Mouse (Mus musculus) cerebellum, postnatal 25 days (tissue): ENCODE measurements around the gene Cyp4a10.
"Not testable (repeated sequence)": the region's sequence is repeated elsewhere in the genome, so short reads cannot be mapped to it uniquely, and the experiment has no call there.

Experiments used
- DNase-seq, 2 experiments: peaks; one replicate each; pipeline ENCODE4 v3.0.0; 2021; ENCODE audit warnings: mixed read lengths in 2 of 2

Gene Cyp4a10

GRCm38 (mm10) chr4:115518000-115518399, at the start of gene Cyp4a10:
Gene Cyp4a10 (plus strand): TSS chr4:115518264.
- DNase-seq, result not testable (repeated sequence)

- DNase-seq, result not testable (repeated sequence)
These were observed 44.5 kb upstream of the Cyp4a10 start for GRCm38 (mm10) chr4:115473585-115473984.

DNA sequence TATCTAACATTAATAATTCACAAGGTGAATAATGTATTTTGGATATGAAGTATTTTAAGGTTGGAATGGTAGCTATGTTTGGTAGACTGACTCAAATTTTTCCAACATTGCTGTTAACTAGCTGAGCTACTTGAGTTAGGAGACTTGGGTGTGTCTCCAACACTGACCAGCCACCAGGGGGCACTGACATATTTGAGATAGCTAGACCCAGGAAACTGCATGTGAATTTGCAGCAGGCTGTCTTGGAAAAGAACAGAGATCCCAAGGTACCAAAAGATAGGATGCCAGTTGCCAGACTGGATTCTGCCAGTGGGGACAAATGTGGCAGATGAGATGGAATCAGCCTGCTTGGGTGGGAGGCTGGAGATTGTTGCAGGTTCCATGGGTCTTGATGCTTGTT, 42.0 kb upstream of the Cyp4a10 start:
- not testable (repeated sequence) for DNase-seq

DNA sequence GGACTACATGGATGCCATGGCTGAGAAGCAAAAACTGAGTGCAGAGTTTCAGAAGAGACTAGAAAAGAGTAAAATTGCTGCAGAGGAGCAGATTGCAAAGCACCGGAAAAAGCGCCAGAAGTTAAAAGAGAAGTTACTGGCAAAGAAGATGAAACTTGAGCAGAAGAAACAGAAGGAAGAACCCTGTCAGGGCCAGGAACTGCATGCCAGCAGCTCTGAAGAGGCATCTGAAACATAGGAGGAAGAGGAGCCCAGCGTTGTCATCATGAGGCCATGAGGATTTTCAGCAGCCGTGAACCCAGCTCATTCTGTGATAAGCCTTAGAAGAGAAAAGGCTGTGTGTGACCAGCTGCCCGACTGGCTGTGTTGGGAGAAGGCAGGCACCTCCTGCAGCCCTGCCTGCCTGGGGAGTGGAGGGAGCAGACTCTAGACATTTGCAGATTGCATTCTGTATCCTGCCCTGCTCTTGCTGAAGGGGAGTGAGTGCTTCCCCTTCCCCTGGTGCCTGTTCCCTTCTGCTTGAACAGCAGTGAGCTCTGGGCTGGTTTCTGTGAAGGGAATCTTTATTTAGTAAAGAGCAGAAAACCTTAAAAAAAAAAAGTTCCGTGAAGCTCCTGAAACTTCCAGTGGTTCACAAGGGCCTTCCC, 36.9 kb upstream of the Cyp4a10 start:
- no peak for DNase-seq

DNA sequence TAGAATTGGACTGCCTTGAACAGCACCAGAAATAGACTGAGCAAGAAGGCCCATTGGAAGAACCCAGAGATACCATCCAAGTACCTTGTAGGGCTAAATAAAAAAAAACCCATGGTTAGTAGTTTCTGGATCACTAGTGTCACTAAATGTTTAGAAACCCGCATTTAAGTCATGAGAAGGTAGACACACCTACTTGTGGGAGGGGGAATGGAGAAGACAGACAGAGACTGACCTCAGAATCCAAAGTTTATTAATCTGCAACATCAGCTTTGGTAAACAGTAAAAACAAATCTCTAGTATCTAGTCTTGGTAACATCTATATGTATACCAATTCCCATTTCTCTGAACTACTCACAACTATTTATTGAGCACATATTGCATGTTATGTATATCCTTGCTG, 22.1 kb upstream of the Cyp4a10 start, which contains the start of gene Cyp4a14:
Gene Cyp4a14 (minus strand): TSS at position 142 of the 400 bp plus-strand sequence.
- no peak for DNase-seq

- DNase-seq, result no peak
These were observed 20.6 kb upstream of the Cyp4a10 start for GRCm38 (mm10) chr4:115497466-115497865.

- not testable (repeated sequence) for DNase-seq
These were observed 4.1 kb upstream of the Cyp4a10 start for GRCm38 (mm10) chr4:115513964-115514363.

- no peak for DNase-seq
These were observed 1.4 kb downstream of the Cyp4a10 start for GRCm38 (mm10) chr4:115519444-115519843.

DNA sequence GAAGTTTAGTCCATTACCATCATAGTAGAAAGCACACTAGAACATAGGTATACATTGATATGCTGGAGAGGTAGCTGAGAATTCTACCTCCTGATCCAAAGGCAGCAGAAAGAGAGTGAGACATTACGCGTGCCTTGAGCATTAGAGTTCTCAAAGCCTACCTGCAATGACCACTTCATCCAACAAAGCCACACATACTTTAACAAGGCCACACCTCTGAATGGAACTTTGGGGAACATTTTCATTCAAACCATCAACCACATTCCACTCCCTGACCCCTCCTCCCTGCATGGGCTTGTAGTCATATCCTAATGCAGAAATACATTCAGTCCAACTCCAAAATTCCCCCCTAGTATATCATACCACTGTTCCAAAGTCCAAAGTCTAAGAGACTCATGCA, 3.7 kb downstream of the Cyp4a10 start:
- DNase-seq, result no peak

DNA sequence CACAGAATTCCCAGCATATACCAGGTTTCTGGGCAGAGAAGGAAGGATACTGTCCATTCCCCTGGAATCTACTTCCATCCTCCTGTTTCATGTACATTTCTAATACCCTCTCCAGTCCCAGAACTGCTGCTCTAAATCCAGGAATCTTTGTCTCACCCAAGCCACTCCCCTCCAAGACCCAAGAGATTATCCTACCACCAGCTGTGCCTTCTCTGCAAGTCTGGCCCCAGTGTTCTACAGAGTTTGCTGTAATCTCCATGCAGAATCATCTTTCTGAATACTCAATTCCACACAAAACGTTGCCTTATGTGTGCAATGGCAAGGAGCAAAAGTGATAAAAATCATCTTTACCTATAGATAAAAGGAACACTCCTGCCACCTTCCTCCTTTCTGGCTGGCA, 27.0 kb downstream of the Cyp4a10 start:
- DNase-seq, result no peak

DNA sequence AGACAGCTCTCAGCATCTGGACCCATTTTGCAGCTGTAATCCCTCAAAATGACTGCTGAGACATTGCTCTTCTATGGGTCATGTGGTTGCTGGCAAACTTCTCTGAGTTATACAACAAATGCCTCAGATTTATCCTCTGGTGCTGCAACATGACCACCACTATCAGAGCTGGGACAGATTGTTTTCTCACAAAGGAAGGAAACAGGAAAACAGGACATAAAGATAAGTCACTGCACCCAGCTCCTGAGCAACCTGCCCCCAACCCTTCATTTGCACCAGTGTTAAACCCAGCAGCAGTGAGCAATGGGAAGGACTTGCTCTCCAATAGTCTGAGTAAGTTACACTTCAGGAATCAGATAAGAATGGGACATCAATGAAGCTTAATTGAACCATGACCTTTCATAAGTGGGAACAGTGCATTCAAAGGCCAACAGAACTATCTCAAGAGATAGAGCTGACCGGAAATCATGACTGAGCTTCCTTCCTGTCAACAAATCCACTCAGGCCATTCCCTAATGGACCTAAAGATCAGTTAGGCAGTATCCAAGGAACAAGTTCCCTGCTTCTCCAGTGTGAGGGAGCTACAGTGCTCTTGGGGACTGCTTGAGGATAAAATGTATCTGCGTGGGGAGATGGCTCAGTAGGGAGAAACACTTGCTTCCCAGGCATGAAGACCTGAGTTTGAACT, 28.2 kb downstream of the Cyp4a10 start:
- DNase-seq, result no peak

DNA sequence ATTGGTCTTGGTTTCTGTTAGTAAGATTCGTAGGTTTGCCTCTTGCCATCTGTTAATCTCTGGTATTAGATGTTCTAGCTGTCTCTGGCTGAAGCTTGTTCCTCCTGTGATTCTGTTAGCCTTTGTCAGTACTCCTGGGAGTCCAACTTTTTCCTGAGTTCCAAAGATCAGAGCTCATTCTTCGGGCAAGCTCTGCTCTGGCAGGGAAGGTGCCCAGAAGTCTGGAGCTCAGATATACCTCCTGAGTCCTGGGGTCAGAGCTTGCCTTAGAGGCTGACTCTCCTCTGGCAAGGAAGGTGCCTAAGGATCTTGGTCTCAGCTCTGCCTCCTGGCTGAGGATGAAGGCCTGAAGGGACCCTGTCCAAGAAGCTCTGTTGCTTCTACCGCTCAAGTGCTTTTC, 34.7 kb downstream of the Cyp4a10 start:
- no peak for DNase-seq

DNA sequence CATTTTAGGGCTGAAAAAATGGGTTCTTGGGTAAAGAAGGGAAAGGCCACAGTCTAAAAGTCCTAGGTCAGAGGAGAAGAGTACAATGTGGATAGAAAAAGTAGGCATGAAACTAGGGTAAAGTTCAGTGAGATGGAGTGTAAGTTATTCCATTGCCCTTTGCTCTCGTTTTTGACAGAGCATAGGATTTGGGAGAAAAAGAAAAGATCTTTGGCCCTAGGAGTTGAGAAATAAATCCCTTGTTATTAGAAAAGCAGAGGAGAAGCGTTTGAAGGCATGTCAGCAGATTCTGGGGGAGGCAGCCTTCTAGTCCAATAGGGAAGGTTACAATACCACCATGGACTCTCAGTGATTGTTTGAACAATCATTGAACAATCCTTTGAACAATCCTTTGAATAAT, 37.4 kb downstream of the Cyp4a10 start:
- DNase-seq, result no peak

DNA sequence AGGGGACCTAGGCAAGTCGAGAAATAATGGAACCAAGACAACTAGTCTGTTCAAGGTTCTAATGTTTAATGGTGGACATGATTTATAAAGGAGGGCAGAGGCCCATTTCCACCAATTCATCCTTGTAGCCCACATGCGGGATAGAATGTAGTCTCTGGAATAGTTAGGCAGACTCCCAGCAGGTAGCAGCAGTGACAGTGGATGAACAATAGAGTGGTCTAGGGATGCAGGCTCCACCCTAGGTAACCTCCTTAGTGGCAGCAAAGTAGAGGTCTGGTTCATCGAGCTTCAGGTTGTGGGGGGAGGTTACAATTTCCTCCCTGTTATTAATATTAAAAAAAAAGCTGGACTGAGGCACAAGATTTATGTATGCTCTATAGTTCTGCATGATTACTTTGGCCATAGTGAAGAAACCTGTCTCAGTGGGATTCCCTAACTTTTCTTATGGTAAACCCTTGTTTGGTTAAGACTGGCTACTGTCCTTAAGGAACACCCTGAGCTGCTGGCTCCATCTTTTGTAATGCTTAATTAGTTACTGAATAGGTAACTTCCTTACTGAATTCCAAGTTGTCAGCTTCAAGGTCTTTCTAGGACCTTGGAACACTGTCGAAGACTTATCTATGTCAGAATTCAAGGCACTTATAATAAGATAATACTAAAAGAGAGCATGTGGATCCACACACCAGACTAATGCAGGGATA, 39.9 kb downstream of the Cyp4a10 start:
- DNase-seq, result no peak

GRCm38 (mm10) chr4:115561236-115561635, 43.2 kb downstream of the Cyp4a10 start:
- not testable (repeated sequence) for DNase-seq

DNA sequence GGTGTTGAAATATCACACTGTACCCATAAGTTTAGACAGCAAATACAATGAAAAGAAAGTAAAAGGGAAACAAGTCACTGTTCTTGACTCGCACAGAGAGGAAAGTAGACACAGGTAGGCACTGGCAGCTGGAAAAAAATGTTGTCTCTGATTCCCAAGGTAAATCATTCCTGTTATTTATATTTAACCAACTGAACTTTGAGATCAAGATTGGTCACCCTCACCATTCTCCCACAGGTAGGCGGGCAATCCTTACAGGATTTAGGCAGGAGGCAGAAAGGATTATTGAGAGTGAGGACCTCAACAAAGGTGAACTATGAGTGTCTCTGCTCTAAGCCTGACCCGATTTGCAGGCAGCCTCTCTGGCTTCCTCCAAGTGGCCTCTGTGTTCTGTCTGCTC, 45.3 kb downstream of the Cyp4a10 start, which contains the start of gene Cyp4a31:
Gene Cyp4a31 (plus strand): TSS at position 249 of the 400 bp plus-strand sequence.
- DNase-seq, result no peak

- DNase-seq, result not testable (repeated sequence)
These were observed 46.6 kb downstream of the Cyp4a10 start for GRCm38 (mm10) chr4:115564469-115565225.

DNA sequence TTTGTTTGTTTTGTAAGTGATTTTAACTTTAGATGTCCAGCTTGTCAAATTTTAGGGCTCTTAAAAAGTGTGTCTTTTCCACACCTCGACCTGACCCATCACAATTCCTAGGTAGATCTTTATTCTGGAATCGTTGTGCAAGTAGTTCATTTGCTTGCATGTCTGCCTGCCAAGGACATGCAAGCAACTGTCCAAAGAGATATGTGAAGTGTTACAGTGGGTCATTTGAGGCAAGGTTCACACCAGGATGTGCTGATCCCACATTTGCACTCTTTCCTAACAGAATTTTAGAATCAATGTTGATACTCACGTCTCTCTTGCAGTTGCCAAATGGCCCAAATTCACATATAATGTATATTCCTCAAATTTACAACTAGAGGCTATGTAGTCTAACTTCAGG, 57.2 kb downstream of the Cyp4a10 start:
- DNase-seq, result no peak

GRCm38 (mm10) chr4:115575776-115576175, 57.7 kb downstream of the Cyp4a10 start:
- DNase-seq, result no peak

- DNase-seq, result no peak
These were observed 65.0 kb downstream of the Cyp4a10 start for GRCm38 (mm10) chr4:115583036-115583435.
